Mouse (Mus musculus): ENCODE data around the gene Ipo9. TPM values are rescaled to one million over a fixed set of nuclear protein-coding genes. Genes with fewer than 3 reads are reported as not detected.
"Not testable (repeated sequence)": the region's sequence is repeated elsewhere in the genome, so short reads cannot be mapped to it uniquely, and the experiment has no call there.

Ipo9 gene
- polyA plus RNA-seq, 1 experiment from 2014 or later = 109 TPM

DNA sequence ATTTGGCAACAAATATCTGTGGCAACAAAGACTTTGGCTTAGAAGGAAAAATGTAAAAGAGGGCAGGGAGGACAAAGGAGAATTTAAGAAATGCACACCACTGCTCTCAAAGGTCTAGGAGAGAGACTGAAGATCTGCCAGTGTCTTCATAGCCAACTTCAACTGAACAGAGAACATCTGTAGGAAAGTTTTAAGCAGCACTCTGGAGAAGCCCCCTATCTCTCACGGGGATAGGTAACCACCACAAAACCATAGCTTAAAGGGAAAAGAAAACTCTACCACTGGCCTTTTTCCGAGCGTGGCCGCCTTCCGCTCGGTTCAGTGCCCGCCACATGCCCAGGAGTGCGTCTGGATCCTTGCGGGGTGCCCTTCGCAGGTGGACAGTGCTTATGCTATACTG, 3.7 kb downstream of the Ipo9 start:
- no peak overlapping the region for H3K9ac ChIP-seq
- no peaks in the 10 kb centered on the region for H3K27me3 ChIP-seq
- no peak overlapping the region for H3K4me2 ChIP-seq
- peaks cover 39% of the 10 kb centered on the region for H3K4me1 ChIP-seq (replicated peaks)
- WGBS = 96% methylated on average over 10 of the region's 10 CpGs
- no peak overlapping the region for H3K4me3 ChIP-seq
- H3K36me3 ChIP-seq = peaks cover 17% of the 10 kb centered on the region
- ATAC-seq (ENCODE audit: low FRiP score, low read depth) = no peak
- H3K9me3 ChIP-seq = no peaks in the 10 kb centered on the region
- H3K27ac ChIP-seq (replicated peaks) = no peak overlapping the region

DNA sequence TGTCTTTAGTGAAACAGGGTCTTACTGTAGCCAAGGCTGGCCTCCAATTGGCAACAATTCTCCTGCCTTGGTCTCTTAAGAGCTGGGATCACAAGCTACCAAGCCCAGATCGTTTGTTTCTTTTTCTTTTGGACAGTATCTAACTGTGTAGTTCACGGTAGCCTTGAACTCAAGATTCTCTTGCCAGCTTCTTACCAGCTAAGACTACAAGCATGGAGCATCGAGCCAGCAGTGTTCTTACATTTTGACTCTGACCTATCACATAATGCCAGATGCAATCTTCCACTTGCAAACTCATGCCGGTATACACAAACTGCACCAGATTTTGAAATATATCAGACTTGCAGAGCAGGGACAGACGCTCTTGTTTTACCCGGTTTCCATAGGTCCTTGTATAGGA, 7.5 kb downstream of the Ipo9 start:
- Histone ChIP-seq H3K9me3 (no peaks in the 10 kb centered on the region), H3K9ac (no peak overlapping the region), H3K27me3 (no peaks in the 10 kb centered on the region), H3K4me1 (replicated peaks) (peaks cover 12% of the 10 kb centered on the region), H3K4me3 (no peak overlapping the region), H3K4me2 (no peak overlapping the region), H3K36me3 (peaks cover 41% of the 10 kb centered on the region), H3K27ac (replicated peaks) (no peak overlapping the region)
- WGBS = 94% methylated on average over 6 of the region's 6 CpGs
- ATAC-seq (ENCODE audit: low FRiP score, low read depth) = no peak

DNA sequence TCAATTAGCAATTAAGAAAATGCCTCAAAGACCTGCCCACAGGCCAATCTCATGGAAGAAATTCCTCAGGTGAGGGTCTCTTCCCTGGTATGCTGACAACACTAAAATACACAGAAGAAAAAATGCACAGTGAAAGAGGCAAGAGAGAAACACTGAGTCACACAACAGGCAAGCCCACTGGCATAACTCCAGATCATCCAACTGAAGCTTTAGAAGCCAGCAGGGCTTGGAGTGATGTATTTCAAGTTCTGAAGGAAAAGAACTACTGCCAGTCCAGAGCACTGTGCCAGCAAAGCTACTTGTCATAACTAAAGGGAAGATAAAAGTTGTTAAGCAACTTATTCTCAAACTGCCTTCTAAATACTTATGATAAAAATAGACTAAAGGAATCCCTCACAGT, 16.3 kb downstream of the Ipo9 start:
- no peak overlapping the region for H3K4me2 ChIP-seq
- no peak overlapping the region for H3K9ac ChIP-seq
- no peaks in the 10 kb centered on the region for H3K27me3 ChIP-seq
- H3K4me1 ChIP-seq (replicated peaks) = no peaks in the 10 kb centered on the region
- H3K36me3 ChIP-seq = peaks cover 91% of the 10 kb centered on the region
- no peak for ATAC-seq (ENCODE audit: low FRiP score, low read depth)
- no peak overlapping the region for H3K4me3 ChIP-seq
- no peaks in the 10 kb centered on the region for H3K9me3 ChIP-seq
- no peak overlapping the region for H3K27ac ChIP-seq (replicated peaks)

DNA sequence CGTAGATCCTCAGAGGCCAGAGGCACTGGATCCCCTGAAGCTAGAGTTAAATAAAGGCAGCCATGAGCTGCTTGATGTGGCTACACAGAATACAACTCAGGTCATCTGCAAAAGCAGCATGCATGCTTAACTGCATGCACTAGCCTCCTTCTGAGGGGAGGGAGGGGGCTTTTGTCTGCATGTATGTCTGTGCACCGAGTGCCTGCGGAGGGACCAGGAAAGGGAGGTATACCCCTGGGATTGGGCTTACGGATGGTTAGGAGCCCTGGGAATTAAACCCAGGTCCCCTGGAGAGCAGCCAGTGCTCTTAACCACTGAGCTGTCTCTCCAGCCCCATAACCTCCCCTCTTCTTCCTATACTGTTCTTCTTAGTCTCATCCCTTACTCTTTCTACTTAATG, 18.2 kb downstream of the Ipo9 start:
- no peaks in the 10 kb centered on the region for H3K27me3 ChIP-seq
- 79% methylated on average over 4 of the region's 4 CpGs for WGBS
- no peak for ATAC-seq (ENCODE audit: low FRiP score, low read depth)
- no peak overlapping the region for H3K4me3 ChIP-seq
- H3K9ac ChIP-seq = no peak overlapping the region
- no peaks in the 10 kb centered on the region for H3K9me3 ChIP-seq
- no peaks in the 10 kb centered on the region for H3K4me1 ChIP-seq (replicated peaks)
- no peak overlapping the region for H3K4me2 ChIP-seq
- peaks cover 90% of the 10 kb centered on the region for H3K36me3 ChIP-seq
- H3K27ac ChIP-seq (replicated peaks) = no peak overlapping the region

DNA sequence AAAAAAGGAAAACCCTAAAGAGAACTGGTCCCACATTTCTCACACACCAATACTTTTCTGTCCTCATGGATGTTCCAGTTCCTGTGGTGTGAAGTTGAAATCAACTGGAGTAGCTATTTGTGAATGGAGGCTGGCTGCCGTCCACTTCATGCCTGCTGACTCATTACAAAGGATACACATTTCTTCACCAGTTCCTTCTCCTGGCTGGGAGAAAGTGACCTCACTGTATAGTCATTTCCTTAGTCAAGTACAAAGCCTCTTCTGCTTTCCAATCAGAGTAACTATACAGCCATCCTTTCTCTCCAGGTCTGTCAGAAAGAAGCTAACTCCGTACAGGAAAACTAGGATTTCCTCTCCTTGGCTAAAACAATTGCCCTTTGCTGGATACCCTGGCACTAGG, 19.3 kb downstream of the Ipo9 start:
- Histone ChIP-seq H3K36me3 (peaks cover 89% of the 10 kb centered on the region), H3K9ac (no peak overlapping the region), H3K4me1 (replicated peaks) (no peaks in the 10 kb centered on the region), H3K4me3 (no peak overlapping the region), H3K4me2 (no peak overlapping the region), H3K27me3 (no peaks in the 10 kb centered on the region), H3K27ac (replicated peaks) (no peak overlapping the region), H3K9me3 (no peaks in the 10 kb centered on the region)
- ATAC-seq (ENCODE audit: low FRiP score, low read depth) = no peak
- WGBS = 76% methylated on average over 2 of the region's 2 CpGs

DNA sequence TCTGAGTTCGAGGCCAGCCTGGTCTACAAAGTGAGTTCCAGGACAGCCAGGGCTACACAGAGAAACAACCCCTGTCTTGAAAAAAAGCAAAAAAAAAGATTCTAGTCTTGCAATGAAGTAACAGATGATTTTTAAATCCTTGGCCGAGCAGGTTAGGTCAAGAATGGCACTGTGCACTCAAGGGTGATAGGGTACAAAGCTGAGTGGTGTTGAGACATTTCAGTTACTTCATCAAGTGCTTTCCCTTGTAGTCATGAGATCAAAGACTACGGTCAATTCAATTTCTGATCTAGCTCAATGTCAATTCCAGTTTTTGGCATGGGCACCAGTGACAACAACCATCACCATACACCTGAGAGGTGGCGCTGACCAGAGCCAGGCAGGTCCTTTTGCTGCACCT, 21.3 kb downstream of the Ipo9 start:
- H3K27ac ChIP-seq (replicated peaks) = no peak overlapping the region
- no peak overlapping the region for H3K9ac ChIP-seq
- H3K4me3 ChIP-seq = no peak overlapping the region
- H3K4me2 ChIP-seq = no peak overlapping the region
- peaks cover 90% of the 10 kb centered on the region for H3K36me3 ChIP-seq
- ATAC-seq (ENCODE audit: low FRiP score, low read depth) = no peak
- no peaks in the 10 kb centered on the region for H3K4me1 ChIP-seq (replicated peaks)
- H3K9me3 ChIP-seq = no peaks in the 10 kb centered on the region
- no peaks in the 10 kb centered on the region for H3K27me3 ChIP-seq
- 98% methylated on average over 4 of the region's 4 CpGs for WGBS

DNA sequence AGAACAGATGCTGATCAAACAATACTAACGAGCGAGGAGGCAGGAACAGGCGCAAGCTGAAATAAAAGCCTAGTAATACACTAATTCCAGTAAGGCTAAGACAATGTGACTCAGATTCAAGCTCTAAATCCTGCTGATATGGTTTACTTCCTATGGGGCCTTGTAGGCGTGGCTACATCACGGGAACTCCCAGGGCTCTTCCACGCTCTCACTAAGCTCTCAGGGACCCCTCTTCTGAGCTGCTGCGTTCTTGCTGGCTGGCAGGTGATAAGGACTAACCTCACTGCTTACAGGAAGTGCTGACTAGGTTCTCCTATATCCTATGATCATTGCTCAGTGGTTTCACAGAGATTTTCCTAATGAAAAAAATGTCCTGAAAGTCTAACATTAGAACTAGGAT, 24.9 kb downstream of the Ipo9 start:
- H3K4me2 ChIP-seq = no peak overlapping the region
- 92% methylated on average over 7 of the region's 7 CpGs for WGBS
- H3K27ac ChIP-seq (replicated peaks) = no peak overlapping the region
- H3K27me3 ChIP-seq = no peaks in the 10 kb centered on the region
- no peak overlapping the region for H3K9ac ChIP-seq
- peaks cover 89% of the 10 kb centered on the region for H3K36me3 ChIP-seq
- no peaks in the 10 kb centered on the region for H3K4me1 ChIP-seq (replicated peaks)
- no peak overlapping the region for H3K4me3 ChIP-seq
- no peaks in the 10 kb centered on the region for H3K9me3 ChIP-seq
- ATAC-seq (ENCODE audit: low FRiP score, low read depth) = no peak

DNA sequence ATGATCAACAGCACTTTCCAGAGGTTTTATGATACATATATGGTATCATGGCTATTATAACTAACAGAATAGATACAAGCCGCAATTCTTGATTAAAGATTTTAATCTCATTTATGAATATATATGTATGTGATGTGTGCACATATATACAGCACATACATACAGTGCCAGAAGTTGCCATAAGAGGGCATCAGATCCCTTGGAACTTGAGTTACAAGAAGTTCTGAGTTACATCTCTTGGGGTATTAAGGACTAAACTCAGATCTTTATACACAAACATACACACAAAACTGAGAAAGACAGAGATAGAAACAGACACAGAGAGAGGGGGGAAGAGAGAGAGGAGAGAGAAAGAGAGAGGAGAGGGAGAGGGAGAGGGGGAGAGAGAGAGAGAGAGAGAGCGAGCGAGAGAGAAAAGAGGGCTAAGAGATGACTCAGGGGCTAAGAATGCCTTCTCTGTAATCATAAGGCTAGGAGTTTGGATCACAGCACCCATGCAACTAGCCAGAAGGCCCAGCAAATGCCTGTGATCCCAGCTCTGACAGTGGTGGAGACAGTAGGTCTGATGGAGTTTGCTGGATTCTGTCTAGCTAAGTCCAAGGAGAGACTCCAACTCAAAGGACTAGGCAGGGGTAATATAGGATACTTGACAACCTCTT, 28.7 kb downstream of the Ipo9 start:
- no peak overlapping the region for H3K9ac ChIP-seq
- H3K4me3 ChIP-seq = no peak overlapping the region
- no peak overlapping the region for H3K27ac ChIP-seq (replicated peaks)
- no peak overlapping the region for H3K4me2 ChIP-seq
- WGBS = 99% methylated on average over 3 of the region's 3 CpGs
- peaks cover 83% of the 10 kb centered on the region for H3K36me3 ChIP-seq
- no peak for ATAC-seq (ENCODE audit: low FRiP score, low read depth)
- no peaks in the 10 kb centered on the region for H3K27me3 ChIP-seq
- no peaks in the 10 kb centered on the region for H3K9me3 ChIP-seq
- H3K4me1 ChIP-seq (replicated peaks) = no peaks in the 10 kb centered on the region

DNA sequence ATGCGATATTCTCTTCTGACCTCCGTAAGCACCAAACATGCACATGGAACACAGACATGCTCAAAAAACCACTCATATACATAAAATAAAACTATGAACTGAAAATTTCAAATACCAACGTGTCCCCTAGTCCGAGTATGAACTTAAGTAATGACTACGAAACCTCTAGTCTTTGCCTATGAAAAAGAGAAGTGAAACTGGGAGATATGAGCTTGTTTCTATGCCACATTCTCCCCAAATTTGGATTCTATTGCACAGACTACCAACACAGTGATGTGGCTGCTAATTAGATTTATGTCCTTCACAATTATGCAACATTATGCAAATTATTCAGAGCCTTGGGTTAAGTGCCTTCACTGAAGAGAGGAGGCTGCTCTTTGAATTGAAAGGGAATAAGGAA, 30.8 kb downstream of the Ipo9 start:
- Histone ChIP-seq H3K4me1 (replicated peaks) (no peaks in the 10 kb centered on the region), H3K27ac (replicated peaks) (no peak overlapping the region), H3K9me3 (no peaks in the 10 kb centered on the region), H3K4me2 (no peak overlapping the region), H3K9ac (no peak overlapping the region), H3K36me3 (peaks cover 78% of the 10 kb centered on the region), H3K4me3 (no peak overlapping the region), H3K27me3 (no peaks in the 10 kb centered on the region)
- no peak for ATAC-seq (ENCODE audit: low FRiP score, low read depth)
- 96% methylated on average over 5 of the region's 5 CpGs for WGBS

DNA sequence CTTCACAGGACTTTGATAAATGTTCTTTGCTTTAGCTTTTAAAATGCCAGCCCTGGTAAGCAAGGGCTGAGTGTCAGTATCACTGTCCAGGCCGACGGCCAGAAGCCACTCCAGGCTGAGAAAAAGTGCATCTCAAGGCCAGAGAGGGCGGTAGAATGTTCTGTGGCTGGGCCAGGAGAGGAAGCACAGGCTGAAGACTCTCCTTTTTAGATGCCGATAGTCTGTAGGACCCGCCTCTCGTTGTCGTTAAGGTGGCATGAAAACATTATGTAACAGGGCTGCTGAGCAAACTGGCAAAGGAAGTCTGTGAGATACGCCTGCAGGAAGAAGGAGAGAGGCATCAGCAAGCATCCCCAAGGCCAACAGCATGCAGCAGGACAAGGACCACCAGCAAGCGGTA, 45.1 kb downstream of the Ipo9 start:
- Histone ChIP-seq H3K27ac (replicated peaks) (no peak overlapping the region), H3K9ac (no peak overlapping the region), H3K27me3 (no peaks in the 10 kb centered on the region), H3K4me1 (replicated peaks) (peaks cover 5% of the 10 kb centered on the region; the same call in 1 of the 2 replicates), H3K36me3 (peaks cover 73% of the 10 kb centered on the region), H3K4me3 (no peak overlapping the region), H3K9me3 (no peaks in the 10 kb centered on the region), H3K4me2 (no peak overlapping the region)
- no peak for ATAC-seq (ENCODE audit: low FRiP score, low read depth)
- WGBS = 93% methylated on average over 9 of the region's 9 CpGs

DNA sequence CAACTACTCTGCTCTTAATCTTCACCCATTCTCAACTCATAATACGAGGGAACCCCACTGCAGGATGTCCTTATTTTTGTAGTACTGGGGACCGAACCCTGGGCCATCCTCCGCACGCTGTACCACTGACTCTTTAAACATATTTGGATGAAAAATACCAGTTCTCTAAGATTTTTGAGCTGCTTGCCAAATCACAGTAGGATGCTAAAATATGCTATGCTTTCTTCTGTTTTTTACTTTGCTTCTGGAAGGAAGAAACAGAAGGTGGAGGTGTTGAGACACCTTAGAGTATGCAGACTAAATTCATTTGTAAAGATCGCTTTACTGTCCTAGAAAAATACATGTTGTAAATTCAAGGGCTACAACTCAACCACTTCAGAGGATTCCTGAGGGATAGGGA, 46.1 kb downstream of the Ipo9 start:
- no peaks in the 10 kb centered on the region for H3K27me3 ChIP-seq

DNA sequence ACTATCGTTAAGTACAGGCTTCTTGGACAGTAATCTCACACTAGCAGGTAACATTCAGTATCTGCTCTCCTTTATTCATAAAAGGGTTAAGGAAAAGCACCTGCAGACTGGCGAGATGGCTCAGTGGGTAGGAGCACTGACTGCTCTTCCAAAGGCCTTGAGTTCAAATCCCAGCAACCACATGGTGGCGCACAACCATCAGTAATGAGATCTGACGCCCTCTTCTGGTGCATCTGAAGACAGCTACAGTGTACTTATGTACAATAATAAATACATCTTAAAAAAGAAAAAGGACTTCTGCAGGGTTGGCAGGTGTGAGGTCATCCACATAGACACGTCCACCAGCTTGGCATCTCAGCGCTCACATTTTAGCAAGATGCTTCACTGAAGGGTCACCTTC, 48.7 kb downstream of the Ipo9 start:
- ATAC-seq (ENCODE audit: low FRiP score, low read depth); H3K9ac ChIP-seq; H3K4me1 ChIP-seq (replicated peaks); H3K9me3 ChIP-seq; H3K27ac ChIP-seq (replicated peaks); H3K4me2 ChIP-seq; H3K27me3 ChIP-seq; H3K4me3 ChIP-seq: not testable (repeated sequence)
- H3K36me3 ChIP-seq = peaks cover 38% of the 10 kb centered on the region
- WGBS = 56% methylated on average over 6 of the region's 6 CpGs

More for the DNA sequence above, 46.1 kb downstream of the Ipo9 start:
- peaks cover 7% of the 10 kb centered on the region; the same call in 1 of the 2 replicates for H3K4me1 ChIP-seq (replicated peaks)
- 94% methylated on average over 5 of the region's 5 CpGs for WGBS
- no peak overlapping the region for H3K4me3 ChIP-seq
- peaks cover 64% of the 10 kb centered on the region for H3K36me3 ChIP-seq
- ATAC-seq (ENCODE audit: low FRiP score, low read depth) = no peak
- no peaks in the 10 kb centered on the region for H3K9me3 ChIP-seq
- no peak overlapping the region for H3K27ac ChIP-seq (replicated peaks)
- no peak overlapping the region for H3K9ac ChIP-seq
- H3K4me2 ChIP-seq = no peak overlapping the region

Data from hindbrain, embryonic 15.5 days (tissue).